Mouse (Mus musculus): Measurements from ENCODE around the gene C8a. TPM values are rescaled to one million over a fixed set of nuclear protein-coding genes. Genes with fewer than 3 reads are reported as not detected.

The C8a gene
- 0.08 TPM in 1 of 2 replicates, not detected in the other for polyA plus RNA-seq (2016; fragmentation: Nextera tagmentation; extraction: Ambion mirVana)

DNA sequence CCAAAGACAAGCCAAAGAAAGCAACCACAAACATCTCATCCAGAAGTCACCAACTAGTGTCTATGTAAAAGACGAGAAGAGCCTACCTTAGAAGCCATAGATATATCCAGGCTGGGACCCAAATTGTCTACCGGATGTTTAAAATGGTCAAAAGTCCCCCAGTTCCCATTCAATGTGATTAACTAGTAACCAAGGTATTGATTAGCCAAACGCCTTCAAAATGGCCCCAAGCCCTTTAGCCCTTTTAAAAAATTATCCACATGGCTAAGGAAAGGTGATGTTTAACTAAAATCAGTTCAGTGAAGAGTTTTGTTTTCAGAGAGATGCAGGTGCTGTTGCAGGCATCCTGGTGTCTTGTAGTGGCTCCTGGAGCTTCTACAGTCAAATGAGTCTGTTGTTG is at the start of gene C8a:
Gene C8a (minus strand): TSS at position 76 of the 400 bp plus-strand sequence.
- ATAC-seq (ENCODE audit: insufficient number of reproducible peaks, low FRiP score): no peak
- 77% methylated on average over 3 of the region's 3 CpGs for WGBS

DNA sequence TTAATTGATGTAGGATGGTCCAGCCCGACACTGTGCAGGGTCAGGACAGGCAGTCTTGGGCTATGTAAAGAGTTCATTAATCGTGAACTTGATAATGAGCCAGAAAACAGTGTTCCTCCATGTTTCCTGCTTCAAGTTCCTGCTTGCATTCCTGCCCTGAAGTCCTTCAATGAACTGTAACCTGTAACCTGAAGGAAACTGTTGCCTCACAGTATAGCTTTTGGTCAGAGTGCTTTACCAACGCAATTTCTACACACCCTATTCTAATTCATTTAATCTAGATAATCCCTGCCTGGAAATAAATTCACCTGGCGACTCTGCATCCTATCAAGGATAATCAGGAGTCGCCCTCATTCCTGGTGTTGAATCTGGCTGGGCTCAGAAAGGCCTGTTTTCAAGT is 49.2 kb upstream of the C8a start:
- H3K27me3 ChIP-seq (replicated peaks): no peaks in the 10 kb centered on the region
- no peaks in the 10 kb centered on the region for H3K4me1 ChIP-seq (replicated peaks)

More for the DNA sequence above, at the start of gene C8a:
- H3K9me3 ChIP-seq (replicated peaks): no peaks in the 10 kb centered on the region
- H3K36me3 ChIP-seq: no peaks in the 10 kb centered on the region
- no peak within 1 kb of the TSS for H3K9ac ChIP-seq
- no peak within 1 kb of the TSS for H3K27ac ChIP-seq (ENCODE audit: poor library complexity, severe bottlenecking)
- H3K27me3 ChIP-seq (replicated peaks): no peaks in the 10 kb centered on the region
- no peak within 1 kb of the TSS for H3K4me3 ChIP-seq
- no peak within 1 kb of the TSS for H3K4me2 ChIP-seq
- no peaks in the 10 kb centered on the region for H3K4me1 ChIP-seq (replicated peaks)

DNA sequence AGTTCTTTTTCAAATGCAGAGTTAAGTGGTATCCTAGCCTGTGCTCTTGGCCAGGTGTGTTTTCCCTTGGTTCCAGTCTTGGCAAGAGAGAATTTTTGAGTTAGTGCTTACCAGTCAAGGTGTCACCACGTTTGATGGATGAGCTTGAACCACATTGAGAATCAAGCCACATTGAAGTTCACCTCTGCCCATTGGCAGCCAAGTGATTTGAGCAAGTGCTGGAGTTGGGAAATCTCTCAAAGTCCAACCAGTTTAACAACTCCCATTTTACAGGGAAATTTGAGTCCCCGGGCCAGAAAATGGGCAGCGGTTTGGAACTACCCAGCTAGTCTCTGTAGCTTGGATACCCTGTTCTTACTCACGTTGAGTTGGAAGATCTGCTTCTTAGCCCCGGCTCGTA is 41.8 kb upstream of the C8a start:
- H3K4me2 ChIP-seq: no peak overlapping the region
- H3K27ac ChIP-seq (ENCODE audit: poor library complexity, severe bottlenecking): no peak overlapping the region
- H3K9me3 ChIP-seq (replicated peaks): no peaks in the 10 kb centered on the region
- H3K27me3 ChIP-seq (replicated peaks): peaks cover 14% of the 10 kb centered on the region
- H3K9ac ChIP-seq: no peak overlapping the region
- no peaks in the 10 kb centered on the region for H3K36me3 ChIP-seq
- 84% methylated on average over 6 of the region's 6 CpGs for WGBS
- no peak for ATAC-seq (ENCODE audit: insufficient number of reproducible peaks, low FRiP score)
- H3K4me3 ChIP-seq: no peak overlapping the region
- H3K4me1 ChIP-seq (replicated peaks): peaks cover 6% of the 10 kb centered on the region; the same call in 1 of the 2 replicates

More for the DNA sequence above, 49.2 kb upstream of the C8a start:
- no peak for ATAC-seq (ENCODE audit: insufficient number of reproducible peaks, low FRiP score)
- Histone ChIP-seq H3K4me2 (no peak overlapping the region), H3K9ac (no peak overlapping the region), H3K9me3 (replicated peaks) (no peaks in the 10 kb centered on the region), H3K4me3 (no peak overlapping the region), H3K36me3 (no peaks in the 10 kb centered on the region), H3K27ac (ENCODE audit: poor library complexity, severe bottlenecking) (no peak overlapping the region)
- WGBS: 80% methylated on average over 5 of the region's 5 CpGs

DNA sequence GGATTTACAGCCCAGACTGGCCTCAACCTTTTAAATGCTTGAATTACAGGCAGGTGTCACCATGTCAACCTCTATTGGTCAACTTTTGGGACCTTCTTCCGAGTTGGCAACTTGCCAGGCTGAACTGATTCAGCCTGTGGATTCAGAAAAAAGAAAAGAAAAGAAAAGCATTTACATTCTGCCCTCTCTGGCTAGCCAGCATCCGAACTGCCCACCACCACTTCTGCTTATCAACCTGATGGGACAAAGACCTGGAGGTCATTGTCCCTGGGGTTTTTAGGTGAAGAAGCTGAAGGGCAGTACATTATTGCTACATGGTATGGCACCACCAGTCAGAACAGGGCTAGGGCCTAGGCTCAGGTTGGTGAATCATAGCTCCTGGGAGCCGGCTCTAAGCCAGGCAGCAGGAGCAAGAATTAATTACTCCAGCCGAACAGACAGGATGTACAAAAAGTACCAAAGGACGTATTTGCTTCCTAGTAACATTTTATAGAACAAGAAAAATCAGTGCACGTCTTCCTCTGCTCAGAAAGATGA is 38.6 kb upstream of the C8a start:
- H3K4me1 ChIP-seq (replicated peaks): peaks cover 6% of the 10 kb centered on the region; the same call in 1 of the 2 replicates
- no peaks in the 10 kb centered on the region for H3K36me3 ChIP-seq
- no peak for ATAC-seq (ENCODE audit: insufficient number of reproducible peaks, low FRiP score)
- no peak overlapping the region for H3K4me2 ChIP-seq
- WGBS: 71% methylated on average over 6 of the region's 6 CpGs
- H3K9ac ChIP-seq: no peak overlapping the region
- H3K27ac ChIP-seq (ENCODE audit: poor library complexity, severe bottlenecking): no peak overlapping the region
- no peaks in the 10 kb centered on the region for H3K9me3 ChIP-seq (replicated peaks)
- no peak overlapping the region for H3K4me3 ChIP-seq
- peaks cover 19% of the 10 kb centered on the region for H3K27me3 ChIP-seq (replicated peaks)

DNA sequence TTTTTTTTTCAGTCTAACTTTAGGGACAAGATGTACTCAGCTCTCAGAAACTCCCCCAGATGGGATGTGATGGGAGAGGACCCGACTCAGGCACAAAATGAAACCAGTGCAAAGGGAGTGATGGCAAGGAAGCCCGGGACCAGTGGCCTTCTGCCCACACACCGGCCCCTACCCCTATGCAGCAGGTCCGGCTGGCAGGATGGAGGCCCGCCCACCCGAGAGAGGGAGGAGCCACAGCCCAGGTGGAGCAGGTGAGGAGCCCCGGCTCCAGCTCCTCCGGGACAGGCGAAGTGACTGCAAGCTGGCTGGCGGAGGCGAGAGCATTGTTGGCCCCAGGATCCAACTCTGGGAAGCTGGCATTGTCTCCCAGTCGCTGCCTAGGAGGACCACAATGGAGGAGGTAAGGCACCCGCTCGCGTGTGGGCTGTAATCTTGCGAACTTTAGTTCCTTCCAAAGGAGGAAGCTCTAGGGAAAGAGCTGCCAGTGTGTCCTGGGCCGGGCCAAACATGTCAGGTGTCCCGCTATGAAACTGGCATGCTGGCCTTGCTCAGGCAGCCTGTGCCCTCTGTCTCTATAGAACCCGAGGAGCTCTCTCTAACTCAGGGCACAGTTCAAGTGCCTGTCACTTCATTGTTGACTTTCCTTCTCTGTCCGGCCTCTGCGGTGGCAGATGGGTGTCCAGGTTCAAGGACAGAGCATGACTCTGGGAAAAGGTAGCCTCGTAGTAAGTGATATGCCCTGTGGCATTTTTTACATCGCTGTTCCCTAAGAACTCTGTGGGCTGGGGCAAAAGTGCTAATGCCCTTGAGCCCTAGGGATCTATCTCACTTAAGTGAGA is 37.3 kb upstream of the C8a start, which contains the start of gene Fyb2:
Gene Fyb2 (plus strand): TSS at position 166 of the 839 bp plus-strand sequence.
- H3K27ac ChIP-seq (ENCODE audit: poor library complexity, severe bottlenecking): no peak within 1 kb of the TSS
- no peaks in the 10 kb centered on the region for H3K36me3 ChIP-seq
- peak within 1 kb of the TSS; percentile 61 for H3K4me2 ChIP-seq
- no peaks in the 10 kb centered on the region for H3K9me3 ChIP-seq (replicated peaks)
- H3K4me3 ChIP-seq: peak within 1 kb of the TSS; percentile 24
- H3K9ac ChIP-seq: no peak within 1 kb of the TSS
- ATAC-seq (ENCODE audit: insufficient number of reproducible peaks, low FRiP score): peak; percentile 36; the same call in 1 of the 2 replicates
- peaks cover 19% of the 10 kb centered on the region for H3K27me3 ChIP-seq (replicated peaks)
- H3K4me1 ChIP-seq (replicated peaks): peaks cover 6% of the 10 kb centered on the region; the same call in 1 of the 2 replicates
- 22% methylated on average over 23 of the region's 23 CpGs for WGBS

DNA sequence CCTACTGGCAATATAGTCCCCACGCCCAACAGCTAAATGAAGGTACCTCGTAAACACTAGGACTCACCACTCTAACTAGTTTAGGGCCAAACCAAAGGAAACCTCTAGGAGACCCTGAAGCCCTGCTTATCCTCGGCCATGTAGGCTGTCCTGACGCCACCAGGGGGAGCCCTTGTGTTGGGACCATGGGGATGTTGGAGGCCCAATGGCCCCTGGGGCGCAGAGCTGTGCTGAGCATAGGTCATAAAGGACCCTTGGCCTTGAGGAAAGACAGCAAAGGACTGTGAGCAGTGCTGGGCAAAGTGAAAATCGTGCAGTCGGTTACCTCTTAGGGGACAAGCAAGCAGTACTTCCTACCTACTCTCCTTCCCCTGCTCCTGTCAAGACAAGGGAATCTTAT is 35.5 kb upstream of the C8a start:
- no peaks in the 10 kb centered on the region for H3K36me3 ChIP-seq
- H3K27me3 ChIP-seq (replicated peaks): peaks cover 19% of the 10 kb centered on the region
- H3K4me1 ChIP-seq (replicated peaks): peaks cover 6% of the 10 kb centered on the region; the same call in 1 of the 2 replicates
- H3K4me3 ChIP-seq: no peak overlapping the region
- H3K9ac ChIP-seq: no peak overlapping the region
- no peak overlapping the region for H3K4me2 ChIP-seq
- 24% methylated on average over 7 of the region's 7 CpGs for WGBS
- H3K9me3 ChIP-seq (replicated peaks): no peaks in the 10 kb centered on the region
- H3K27ac ChIP-seq (ENCODE audit: poor library complexity, severe bottlenecking): no peak overlapping the region
- peak; percentile 36; the same call in 1 of the 2 replicates for ATAC-seq (ENCODE audit: insufficient number of reproducible peaks, low FRiP score)

DNA sequence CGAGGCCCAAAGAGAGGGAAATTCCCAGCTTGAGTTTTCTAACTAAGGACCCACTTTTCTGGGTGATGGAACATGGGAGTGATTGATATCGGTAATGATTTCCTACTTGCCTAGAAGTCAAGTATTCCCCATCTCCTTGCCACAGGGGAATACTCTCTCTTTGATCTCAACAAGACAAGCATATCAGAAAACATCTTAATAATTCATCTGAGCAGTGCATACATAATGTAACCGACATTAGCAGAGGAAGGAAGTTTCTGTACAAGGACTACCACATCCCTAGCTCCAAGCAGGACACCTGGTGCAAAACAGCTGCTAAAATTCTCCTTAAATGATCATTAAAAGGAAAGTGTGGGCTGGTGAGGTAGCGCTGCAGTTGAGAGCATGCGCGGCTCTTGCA is 28.9 kb upstream of the C8a start:
- H3K4me1 ChIP-seq (replicated peaks): no peaks in the 10 kb centered on the region
- no peaks in the 10 kb centered on the region for H3K36me3 ChIP-seq
- H3K4me3 ChIP-seq: no peak overlapping the region
- H3K4me2 ChIP-seq: no peak overlapping the region
- no peaks in the 10 kb centered on the region for H3K9me3 ChIP-seq (replicated peaks)
- WGBS: 81% methylated on average over 6 of the region's 6 CpGs
- no peak overlapping the region for H3K9ac ChIP-seq
- H3K27me3 ChIP-seq (replicated peaks): no peaks in the 10 kb centered on the region
- ATAC-seq (ENCODE audit: insufficient number of reproducible peaks, low FRiP score): no peak
- no peak overlapping the region for H3K27ac ChIP-seq (ENCODE audit: poor library complexity, severe bottlenecking)

DNA sequence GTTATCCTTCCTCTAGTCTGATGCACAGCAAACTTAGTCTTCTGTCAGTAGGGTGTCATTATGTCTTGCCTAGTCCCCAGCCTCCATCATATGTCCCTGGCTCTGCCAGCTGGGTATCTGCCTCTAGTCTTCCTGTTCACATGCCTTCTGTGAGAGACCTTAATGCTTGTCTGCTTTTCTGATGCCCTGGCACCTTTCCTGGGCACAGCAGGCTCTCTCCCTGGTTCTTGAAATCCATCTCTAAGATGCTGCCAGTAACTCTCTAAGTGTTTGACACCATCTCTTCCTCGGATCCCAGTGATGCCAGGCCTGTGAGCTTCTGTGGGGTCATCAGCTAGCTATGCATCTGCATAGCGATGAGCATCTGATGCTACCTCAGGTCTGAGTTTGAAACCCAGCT is 26.6 kb upstream of the C8a start:
- WGBS: 72% methylated on average over 2 of the region's 2 CpGs
- Histone ChIP-seq H3K27me3 (replicated peaks) (no peaks in the 10 kb centered on the region), H3K9ac (no peak overlapping the region), H3K4me2 (no peak overlapping the region), H3K9me3 (replicated peaks) (no peaks in the 10 kb centered on the region), H3K36me3 (no peaks in the 10 kb centered on the region), H3K27ac (ENCODE audit: poor library complexity, severe bottlenecking) (no peak overlapping the region), H3K4me3 (no peak overlapping the region), H3K4me1 (replicated peaks) (no peaks in the 10 kb centered on the region)
- no peak for ATAC-seq (ENCODE audit: insufficient number of reproducible peaks, low FRiP score)

DNA sequence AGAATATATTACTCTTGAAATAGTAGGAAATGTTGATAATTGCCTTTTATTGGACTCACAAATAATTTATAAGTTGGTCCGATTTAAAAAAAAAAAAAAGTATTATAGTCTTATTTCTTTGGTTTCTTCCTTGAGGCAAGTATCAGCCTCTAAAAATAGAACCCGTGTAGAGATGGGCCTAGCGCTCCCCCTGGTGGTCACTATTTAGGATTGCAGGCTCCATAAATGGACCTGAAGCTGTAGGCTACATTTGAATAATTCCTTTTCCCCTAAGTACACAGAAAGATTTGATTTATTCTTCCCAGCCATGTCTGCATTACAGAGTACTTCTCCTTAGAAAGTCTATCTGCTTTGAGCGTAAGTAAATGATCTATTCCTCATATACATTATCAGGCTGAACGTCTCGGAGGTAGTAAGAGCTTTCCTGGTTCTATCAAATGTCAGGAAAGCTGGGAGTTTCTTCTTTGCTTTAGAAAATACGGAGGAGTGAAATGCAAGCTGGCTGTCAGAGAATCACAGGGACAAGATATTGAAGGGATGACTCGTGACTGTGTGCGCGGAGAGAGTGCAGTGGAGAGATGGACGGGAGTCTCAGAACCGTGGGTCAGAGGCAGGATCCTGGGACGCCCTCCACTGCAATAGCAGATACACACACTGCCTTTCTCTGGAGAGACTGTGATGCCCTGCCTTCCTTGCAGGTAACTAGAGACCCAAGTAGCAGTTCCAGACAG is 18.0 kb upstream of the C8a start:
- Histone ChIP-seq H3K4me1 (replicated peaks) (0 out of 2 replicates have a peak, but pooled peaks cover 7% of the 10 kb centered on the region), H3K4me3 (no peak overlapping the region), H3K36me3 (no peaks in the 10 kb centered on the region), H3K27me3 (replicated peaks) (0 out of 2 replicates have a peak, but pooled peaks cover 3% of the 10 kb centered on the region), H3K27ac (ENCODE audit: poor library complexity, severe bottlenecking) (no peak overlapping the region), H3K9ac (no peak overlapping the region), H3K9me3 (replicated peaks) (no peaks in the 10 kb centered on the region), H3K4me2 (no peak overlapping the region)
- 52% methylated on average over 13 of the region's 13 CpGs for WGBS
- ATAC-seq (ENCODE audit: insufficient number of reproducible peaks, low FRiP score): no peak

DNA sequence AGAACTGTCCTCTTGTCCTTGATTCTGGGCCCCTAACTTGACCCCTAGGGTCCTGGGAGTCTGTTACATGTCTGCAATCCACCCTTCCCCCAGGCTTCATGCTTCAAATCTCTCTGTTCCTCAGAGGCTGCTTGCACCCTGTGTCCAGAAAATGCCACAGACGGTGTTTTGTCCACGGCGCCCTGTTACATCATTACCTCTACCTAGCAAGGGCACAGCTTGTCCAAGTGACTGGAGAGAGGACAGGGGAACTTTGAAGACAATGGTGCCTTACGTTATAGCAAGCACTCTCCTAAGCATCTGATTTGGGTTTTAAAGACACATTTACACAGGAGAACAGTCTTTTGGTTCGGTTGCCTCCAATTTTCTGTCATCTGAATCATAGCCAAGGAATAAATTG is 17.4 kb upstream of the C8a start:
- H3K9me3 ChIP-seq (replicated peaks): no peaks in the 10 kb centered on the region
- WGBS: 73% methylated on average over 5 of the region's 5 CpGs
- no peak overlapping the region for H3K4me2 ChIP-seq
- H3K4me3 ChIP-seq: no peak overlapping the region
- 0 out of 2 replicates have a peak, but pooled peaks cover 7% of the 10 kb centered on the region for H3K4me1 ChIP-seq (replicated peaks)
- ATAC-seq (ENCODE audit: insufficient number of reproducible peaks, low FRiP score): no peak
- no peak overlapping the region for H3K9ac ChIP-seq
- H3K36me3 ChIP-seq: no peaks in the 10 kb centered on the region
- H3K27me3 ChIP-seq (replicated peaks): 0 out of 2 replicates have a peak, but pooled peaks cover 3% of the 10 kb centered on the region
- no peak overlapping the region for H3K27ac ChIP-seq (ENCODE audit: poor library complexity, severe bottlenecking)

DNA sequence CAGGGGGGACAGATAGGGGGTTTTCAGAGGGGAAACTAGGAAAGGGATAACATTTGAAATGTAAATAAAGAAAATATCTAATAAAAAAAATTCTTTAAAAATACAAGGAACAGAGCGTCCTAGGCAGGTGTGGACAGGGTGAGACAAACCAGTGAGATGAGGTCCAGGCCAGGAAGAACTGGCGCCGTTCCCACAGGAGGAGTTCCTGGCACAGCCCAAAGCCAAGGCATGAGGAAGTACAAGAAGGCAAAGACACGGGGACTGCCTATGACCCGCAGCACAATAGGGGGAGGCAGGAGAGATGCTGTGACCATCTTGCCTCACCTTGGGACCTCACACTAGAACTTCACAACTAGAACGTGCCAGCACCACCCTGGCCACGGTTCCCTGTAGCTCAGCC is 15.5 kb upstream of the C8a start:
- Histone ChIP-seq H3K9me3 (replicated peaks) (no peaks in the 10 kb centered on the region), H3K4me1 (replicated peaks) (0 out of 2 replicates have a peak, but pooled peaks cover 7% of the 10 kb centered on the region), H3K4me2 (no peak overlapping the region), H3K36me3 (no peaks in the 10 kb centered on the region), H3K27ac (ENCODE audit: poor library complexity, severe bottlenecking) (no peak overlapping the region), H3K27me3 (replicated peaks) (peaks cover 15% of the 10 kb centered on the region), H3K4me3 (no peak overlapping the region), H3K9ac (no peak overlapping the region)
- peak; percentile 57; the same call in 1 of the 2 replicates for ATAC-seq (ENCODE audit: insufficient number of reproducible peaks, low FRiP score)
- WGBS: 58% methylated on average over 7 of the region's 7 CpGs

Data from heart, embryonic 12.5 days (tissue).